Mouse (Mus musculus): ENCODE results near the gene Pctp.

The Pctp gene

DNA sequence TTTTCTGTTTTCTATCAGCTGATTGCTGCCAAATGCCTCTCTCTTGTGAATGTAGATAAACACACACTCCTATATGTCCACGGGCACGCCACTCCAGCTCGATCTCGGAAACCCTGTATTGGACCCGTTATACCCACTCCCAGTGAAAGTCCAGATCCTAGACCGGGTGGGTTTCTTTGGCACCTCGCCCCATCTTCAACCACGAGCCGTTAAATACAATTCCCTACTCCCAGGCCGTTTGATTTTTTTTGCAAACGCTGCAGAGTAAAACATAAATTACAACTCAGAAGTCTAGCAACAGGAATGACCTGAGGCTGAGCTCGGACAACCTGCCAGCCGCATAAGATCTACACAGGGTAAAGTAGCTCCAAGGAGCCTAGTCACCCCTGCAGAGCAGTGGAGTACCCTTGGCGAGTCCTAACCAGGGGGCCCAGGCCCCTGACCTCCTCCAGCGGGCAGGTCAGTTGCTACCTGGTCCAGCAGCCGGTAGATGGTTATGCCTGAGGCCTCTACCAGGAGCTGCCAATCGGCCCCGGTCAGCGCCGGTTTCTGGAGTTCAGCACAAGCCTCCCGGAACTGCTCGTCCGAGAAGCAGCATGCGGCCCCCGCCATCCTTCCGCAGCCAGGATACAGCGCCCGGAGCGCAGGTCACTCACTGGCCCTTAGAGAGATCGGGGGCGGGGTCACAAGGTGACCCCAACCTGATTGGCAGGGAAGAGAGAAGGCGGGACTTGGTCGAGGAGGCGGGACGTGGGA, at the start of gene Pctp:
Gene Pctp (minus strand): TSS at position 664 of the 756 bp plus-strand sequence.
- peak; percentile 45 for DNase-seq

DNA sequence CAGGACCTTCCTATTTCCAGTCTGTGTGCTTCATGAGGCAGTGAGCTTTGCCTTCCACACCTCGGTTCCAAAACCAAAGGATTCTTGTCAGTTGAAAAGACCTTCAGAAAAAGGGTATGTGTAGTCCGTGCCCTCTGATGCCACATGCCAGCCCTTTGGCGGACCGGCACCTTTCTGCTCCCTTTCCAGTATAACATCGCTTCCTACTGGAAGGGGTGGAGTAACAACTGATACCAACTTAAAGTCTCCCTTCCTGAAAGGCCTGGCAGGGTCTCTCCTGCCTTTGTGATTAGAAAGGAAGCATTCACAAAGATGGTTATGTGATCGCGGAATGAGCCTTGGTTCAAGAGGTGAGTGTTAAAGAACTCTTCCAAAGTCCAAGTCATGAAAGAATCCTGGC, 47.3 kb upstream of the Pctp start:
- no peak for DNase-seq

DNA sequence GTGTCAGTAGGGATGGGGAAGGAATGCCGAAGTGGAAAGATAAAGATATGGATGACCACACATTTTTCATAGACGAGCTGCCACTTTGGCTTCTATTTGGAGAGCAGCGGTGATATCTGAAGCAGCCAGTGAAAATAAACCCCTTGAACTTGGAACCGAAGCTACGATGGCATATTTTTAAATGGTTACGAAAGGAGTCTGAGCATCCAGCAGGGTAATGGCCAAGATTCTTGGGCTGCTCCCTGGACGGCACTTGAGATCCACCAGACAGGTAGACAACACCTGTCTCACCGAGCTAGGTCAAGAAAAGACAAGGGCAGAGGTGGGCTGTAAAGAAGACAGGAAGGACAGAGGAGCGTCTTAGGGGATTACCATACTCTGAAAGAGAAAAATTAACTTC, 44.6 kb upstream of the Pctp start:
- no peak for DNase-seq

DNA sequence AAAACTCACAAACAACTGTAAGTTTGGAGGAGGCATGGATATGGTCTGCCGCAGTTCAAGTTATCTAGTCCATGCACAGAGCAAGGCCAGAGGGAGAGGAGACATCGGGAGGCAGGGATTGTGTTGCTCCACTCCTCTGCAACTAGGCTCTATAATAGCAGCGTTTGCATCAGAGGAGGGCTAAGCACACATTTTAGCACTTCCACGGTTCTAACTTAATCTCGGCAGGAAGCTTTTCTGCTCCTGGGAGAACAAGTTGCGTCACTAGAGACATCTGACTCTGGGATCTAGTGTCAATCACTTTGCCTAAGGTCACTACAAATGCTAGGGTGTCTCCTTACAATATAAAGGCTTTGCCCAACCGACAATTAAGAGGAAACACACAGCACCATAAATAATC, 43.5 kb upstream of the Pctp start:
- no peak for DNase-seq

DNA sequence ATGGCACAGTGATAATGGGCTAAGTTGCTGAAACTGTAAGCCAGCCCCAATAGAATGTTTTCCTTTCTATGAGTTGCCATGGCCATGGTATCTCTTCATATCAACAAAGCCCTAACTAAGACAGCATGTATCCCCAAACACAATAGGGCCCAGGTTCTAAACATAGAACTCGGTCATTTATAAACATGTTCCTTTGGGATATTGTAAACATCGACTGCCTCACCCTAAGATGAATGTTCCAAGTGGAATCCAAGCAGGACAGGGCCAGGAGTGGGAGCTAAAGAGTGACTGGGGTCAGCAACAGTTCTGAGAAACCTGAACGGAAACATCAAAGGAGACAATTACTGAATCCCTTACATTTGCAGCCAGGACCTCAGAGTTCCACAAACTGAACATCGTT, 41.8 kb upstream of the Pctp start:
- no peak for DNase-seq

DNA sequence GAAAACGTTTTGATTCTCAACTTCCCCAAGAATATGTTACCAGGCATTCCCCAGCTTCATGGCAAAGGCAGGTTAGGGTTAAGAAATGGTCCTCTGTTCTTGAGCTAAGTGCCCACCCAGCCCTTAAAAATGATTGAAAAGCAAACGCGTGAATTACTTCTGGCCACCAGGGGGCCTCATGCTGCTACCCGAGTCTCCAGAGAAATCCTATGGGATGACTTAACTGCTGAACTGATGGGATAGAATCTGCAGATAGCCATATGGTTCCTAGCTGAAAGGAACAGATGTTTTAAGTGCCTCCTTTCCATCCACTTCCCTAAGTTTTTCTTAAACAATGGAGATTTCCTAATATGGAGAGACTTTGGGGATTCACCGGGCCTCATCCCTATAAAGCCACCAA, 35.3 kb upstream of the Pctp start:
- DNase-seq, result peak; percentile 44

DNA sequence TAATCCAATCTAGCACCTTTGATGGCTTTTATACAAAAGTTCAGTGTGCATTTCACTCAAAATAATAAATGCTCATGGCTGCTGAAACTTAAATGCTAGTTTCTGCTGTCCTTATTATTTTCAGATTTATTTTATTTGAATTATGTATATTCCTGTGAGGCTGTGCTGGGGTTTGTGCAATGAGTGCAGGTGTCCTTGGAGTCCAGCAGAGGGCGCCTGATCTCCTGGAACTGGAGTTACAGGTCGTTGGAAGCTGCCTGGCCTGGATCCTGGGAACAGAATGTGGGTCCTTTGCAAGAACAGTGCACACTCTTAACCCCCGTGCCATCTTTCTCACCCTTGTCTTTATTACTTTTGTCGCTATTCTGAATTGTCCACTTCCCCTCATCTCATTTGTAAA, 33.7 kb upstream of the Pctp start:
- DNase-seq, result no peak

DNA sequence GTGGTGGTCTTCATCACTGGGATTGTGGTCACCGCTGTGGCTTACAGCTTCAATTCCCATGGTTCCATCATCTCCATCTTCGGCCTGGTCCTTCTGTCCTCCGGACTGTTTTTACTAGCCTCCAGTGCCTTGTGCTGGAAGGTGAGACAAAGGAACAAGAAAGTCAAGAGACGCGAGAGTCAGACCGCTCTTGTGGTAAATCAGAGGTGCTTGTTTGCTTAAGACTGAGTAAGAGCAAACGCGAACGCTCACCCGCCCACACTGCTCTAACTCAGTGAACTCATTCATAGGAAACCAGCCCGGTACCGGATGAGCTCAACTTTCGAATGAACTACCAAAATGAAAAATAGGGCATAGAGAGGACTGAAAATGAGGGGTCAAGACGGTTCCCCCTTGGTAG, 32.8 kb upstream of the Pctp start:
- DNase-seq, result no peak

DNA sequence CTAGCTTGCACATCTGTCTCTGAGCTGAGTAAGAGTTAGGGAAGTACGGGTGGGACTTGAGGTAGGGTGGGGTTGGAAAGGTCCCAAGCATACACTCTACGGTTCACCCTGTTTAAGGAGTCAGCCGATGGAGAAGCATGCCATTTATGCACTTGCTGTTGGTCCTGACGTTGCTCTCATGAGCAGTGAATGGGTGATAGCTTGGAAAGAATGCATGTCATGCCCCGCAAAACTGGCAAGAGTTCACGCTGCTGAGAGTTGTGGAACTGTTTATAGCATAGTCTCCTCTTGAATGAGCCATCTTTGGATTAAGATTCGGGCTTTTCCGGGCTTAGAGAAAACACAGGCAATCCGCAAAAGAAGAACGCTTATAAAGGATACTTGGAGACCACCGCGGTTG, 32.0 kb upstream of the Pctp start:
- no peak for DNase-seq

DNA sequence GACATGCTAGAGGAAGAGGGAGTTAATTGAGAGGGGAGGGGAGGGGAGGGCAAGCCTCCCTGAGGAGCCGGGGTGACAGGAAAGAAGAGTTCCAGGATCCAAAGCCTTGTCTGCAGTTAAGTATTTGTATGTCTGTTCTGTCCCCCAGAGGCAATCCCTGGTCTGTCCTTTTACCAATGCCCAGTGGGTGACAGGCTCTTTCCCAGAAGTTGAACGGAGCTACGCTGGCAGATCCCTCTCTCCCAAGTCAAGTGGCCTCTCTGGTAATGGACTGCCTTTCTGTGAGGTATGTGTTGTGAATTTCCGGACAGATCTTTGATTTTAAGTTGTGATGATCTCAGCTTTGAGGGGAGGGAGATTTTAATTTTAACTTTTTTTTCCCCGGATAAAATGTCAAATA, 30.7 kb upstream of the Pctp start:
- no peak for DNase-seq

DNA sequence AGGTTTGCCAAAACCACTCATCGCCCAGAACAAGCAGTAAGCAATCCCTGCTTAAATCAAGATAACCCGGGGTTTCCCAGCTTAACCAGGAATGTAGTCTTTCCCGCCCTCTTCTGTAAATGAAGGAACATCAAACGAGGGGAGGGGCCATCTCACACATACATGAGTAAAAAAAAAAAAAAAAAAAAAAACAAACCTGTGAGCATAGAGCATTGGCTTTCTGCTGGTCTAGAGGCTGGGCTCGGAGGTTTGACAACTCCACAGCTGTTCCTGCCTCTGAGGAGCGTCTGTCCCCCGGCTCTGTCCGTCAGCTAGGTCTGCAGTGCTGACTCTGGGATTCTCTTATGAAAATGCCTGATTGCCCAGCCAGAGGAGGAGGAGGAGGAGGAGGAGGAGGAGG, 30.1 kb upstream of the Pctp start:
- DNase-seq, result no peak

DNA sequence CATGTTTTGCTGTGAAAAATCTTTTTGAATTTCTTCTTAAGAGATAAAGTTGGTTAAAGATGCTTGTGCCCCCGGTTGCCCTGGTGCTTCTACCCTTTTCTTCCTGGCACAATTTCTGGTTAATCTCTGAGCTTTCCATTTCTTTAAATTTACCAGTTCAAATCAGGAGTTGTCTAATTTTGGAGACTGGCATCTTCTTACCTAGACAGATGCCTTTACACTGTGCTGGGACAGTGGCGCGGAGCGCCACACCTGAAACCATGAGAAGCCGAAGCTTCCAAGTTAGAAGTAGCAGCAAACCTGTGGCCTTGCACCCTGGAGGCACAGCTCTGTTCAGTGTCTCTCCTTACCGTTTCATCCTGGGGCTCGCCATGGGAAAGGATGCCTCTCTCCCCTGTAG, 28.4 kb upstream of the Pctp start:
- DNase-seq, result no peak

DNA sequence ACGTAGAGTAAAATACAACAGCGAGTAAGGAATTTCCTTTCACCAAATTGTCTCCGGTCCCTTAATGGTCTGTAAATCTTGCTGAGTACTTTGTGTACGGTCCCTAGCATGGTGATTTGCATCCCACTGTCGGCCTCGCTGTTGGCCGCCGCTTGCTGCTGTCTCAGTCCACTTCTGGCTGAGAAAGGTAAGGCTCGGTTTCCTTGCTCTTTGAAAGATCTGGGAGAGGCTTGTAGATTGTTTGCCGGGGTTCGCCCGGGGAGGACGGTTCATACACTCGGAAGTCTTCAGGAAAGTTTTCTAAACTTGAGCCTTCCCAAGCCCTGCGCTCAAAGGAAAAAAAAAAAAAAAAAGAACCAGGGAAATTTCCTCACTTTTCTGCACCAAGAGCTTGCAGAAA, 27.9 kb upstream of the Pctp start:
- peak; percentile 36 for DNase-seq

DNA sequence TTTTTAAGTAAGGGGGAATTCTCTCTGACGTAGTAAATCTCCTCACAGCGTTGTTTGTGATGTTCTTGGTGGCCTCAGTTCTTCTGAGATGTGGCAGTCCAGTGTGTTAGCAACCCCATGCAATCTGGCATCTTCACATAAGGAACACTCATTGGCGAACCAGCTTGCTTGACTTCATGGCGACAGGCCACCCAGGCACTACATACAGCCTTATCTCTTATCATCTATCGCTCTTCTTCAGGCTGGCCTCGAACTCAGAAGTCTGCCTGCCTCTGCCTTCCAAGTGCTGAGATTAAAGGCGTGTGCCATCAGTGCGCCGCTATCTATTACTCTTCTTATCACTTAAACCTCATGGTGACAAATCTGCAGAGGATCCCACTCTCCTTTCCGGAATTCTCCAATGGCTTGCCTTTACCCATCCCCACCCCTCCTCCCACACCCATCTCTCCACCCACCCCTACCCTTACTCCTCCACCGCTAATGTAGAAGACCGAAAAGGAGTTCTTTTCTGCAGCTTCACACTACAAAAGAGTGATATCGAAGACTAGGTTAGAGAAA, 27.2 kb upstream of the Pctp start, which contains the start of gene Tmem100:
Gene Tmem100 (plus strand): TSS at position 508 of the 558 bp plus-strand sequence.
- DNase-seq, result no peak

DNA sequence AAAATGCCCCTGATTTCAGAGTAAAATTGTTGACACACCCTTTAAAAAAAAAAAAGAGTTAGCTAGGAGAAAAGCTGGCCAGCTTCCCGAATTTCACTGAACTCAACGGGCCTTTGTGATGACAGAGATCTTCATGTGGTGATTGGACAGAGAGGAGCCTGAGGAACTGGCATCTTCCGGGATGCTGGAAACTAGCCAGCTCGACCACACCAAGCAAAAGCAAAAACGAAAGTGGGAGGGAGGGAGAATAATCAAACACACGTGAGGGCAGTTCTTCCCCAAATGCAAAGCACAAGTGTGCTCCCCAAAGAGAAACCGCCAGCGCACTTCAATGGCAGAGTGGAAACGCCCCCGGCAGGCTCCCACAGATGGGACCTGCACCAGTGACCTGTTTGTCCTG, 26.7 kb upstream of the Pctp start:
- DNase-seq, result peak; percentile 44

DNA sequence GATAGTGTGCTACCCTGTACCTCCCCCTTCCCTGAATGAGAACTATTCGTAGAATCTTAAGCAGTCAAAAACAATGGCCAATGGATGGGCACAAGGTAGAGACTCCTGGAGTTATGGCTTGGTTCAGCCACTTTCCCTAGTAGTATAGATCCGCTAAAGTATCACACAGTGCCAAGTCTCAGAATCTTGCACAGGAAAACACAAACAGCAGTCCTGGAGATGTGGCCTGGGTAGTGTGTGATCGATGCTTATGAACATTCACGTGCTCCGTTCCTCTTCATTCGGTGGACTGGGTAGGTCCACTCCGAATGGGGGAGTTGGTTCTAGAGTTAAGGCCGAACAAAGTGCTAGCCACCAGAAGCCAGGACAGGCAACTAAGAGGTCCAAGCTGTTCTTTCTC, 26.1 kb upstream of the Pctp start:
- DNase-seq, result no peak

DNA sequence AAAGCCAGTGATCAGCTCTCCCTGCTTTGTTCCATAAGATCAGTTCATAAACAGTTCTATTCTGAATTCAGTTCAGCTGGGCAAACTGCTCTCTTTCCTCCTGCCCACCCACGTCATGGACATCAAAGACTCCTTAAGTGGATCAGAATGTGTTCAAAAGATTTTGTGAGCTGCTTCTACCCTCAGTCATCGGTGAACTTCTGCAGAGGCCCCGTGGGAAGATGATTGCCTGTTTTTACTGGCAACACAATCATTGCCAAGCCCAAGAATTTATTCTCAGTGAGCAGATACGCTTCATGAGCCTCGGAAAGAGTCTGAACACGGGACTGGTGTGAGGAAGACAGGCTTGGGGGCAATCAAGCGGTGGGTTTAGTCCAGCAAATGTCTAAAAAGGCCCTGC, 24.5 kb upstream of the Pctp start:
- DNase-seq, result no peak

DNA sequence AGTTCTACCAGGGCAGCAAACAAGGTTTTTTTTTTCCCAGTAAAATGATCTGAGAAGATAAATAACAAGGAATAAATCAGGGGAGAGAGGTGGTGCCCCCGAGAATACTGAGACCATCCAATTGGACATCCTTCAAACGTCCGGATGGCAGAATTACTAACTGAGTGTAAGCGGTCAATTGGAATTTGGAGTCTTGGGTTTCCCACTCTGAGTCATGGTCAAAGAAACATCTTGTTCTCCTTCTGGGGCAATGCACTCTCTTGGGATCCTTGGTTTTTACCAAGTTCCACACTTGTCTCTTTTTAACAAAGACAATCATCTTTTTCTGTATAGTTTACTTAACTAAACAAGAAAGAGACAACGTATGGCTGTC, 24.1 kb upstream of the Pctp start:
- DNase-seq, result no peak

DNA sequence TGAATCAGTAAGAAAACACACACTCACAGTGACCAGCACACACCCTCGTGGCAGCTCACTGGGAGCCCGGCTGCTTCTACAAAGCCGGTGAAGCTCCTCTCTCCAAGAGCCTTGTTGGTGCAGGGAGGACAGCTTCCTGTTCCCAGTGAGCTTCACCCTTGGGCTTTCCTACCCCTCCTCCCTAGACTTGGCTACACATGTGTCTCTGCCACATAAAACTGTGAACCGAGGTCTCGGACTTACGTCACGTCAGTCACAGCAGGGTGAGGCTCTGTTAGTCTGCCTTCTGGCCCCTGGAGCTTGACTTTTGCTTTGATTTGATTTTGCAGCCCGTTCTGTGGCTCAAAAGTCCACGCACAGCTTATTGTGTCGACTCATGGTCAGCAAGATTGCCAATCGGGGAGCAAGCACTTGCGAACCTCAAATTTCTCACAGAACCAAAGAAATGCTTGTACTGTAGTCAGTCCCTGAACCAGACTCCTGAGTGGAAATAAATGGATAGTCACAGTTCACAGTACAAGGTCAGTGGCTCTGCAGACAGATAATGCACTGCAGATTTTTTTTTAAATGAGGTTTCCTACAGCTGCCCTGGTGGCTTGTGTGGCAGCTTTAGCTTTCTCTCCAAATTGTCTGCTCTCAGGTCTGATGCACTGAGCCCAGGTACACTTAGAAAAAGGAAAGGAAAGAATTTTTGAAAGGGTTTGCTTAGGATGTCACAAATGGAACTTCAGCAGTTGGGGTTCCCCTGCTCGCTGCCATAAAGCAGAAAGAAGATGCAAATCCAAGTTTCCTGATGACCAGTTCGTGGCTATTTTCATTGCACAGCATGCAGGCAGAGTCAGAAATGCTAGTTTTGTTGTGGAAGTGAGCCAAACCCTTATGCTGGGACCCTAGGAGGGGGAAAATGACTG, 23.5 kb upstream of the Pctp start:
- DNase-seq, result no peak

DNA sequence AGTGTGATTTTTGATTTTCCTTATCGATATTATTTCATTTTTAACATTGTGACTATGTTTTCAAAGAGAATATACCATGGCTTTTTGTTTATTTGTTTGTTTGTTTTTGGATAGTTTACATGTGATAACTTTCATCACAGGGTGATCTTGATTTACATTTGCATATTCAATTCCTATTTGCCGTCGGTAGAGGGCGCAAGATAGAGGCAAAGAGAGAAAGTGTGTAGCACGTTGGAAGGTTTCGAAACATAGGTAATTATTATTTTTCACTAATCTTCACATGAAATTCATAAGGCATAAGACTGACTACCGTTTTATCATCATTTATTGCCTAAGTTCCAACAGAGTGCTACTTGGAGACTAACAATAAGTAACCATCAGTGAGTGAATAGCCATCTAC, 16.5 kb upstream of the Pctp start:
- peak; percentile 45 for DNase-seq

DNA sequence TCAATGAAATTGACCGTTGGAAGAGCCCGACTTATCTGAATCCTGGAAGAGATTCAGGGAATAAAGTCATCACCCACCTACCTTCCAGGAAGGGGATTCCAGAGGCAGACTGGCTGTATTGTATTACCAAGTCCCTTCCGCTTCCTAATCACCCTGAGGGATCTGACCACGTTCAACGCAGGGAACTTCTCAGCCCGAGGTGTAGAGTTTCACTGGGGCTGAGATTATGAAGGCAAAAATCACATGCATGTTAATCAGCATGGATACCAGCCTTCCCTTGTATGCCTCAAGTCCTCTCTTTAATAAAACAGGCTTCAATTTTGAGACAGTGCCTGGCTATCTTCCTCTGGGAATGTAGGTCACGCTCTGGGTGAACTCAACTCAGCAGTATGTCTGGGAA, 12.6 kb upstream of the Pctp start:
- no peak for DNase-seq

DNA sequence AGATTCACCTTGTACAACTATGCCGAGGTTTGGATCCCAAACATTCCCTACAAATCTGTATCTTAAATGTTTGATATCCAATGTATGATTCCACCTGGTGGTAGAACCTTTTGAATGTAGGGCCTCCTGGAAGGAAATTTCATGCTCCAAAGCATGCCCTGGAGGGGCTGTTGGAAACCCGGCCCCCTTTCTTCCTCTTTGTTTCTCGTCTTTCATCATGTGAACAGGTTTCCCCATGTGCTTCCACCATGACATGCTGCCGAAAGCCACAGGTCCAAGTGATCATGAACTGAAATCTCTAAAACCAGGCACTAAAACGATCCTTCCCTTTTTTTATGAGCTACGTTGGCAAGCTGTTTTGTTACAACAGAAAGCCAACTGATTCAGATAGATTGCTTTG, 11.0 kb upstream of the Pctp start:
- DNase-seq, result no peak

DNA sequence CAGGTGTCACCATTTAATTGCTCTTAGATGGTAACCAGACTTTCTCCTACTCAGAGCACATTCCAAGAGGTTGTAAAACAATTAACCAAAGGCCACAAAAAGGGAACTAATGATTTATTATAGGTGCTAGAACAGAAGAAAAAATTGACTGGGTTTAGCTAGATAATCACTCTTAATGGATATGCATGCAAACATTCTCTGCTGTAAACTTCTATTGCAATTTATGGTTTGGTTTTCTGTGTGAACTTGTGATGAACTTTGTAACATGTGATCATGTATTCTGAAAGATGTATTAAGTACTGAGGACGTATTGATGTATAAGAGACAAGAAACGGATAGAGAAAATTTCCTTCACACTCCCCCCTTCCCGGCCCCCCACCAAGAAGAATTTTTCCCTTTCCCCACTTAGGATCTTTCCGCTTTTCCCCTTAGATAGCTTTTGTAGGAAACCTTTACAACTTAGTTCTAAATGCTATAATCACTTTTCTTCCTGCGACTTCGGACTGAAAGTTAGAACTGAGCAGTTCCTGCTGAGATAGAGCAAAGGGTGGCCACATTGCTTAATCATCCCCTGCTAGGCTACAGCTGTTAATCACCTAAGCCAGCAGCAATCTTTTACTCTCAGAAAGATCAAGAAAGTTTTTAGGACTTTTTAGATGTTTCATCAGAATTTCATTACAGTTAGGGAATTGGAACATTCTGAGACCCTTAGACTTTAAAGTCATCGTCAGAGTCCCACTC, 5.3 kb upstream of the Pctp start:
- no peak for DNase-seq

Measured in right cerebral cortex, postnatal 14 days (tissue).